Mouse (Mus musculus): ENCODE data around the gene Spint1.

The Spint1 gene

GRCm38 (mm10) chr2:119294411-119294810 lies 57.2 kb downstream of the Spint1 start:
- DNase-seq = no peak

GRCm38 (mm10) chr2:119296756-119297155 lies 59.6 kb downstream of the Spint1 start:
- no peak for DNase-seq

GRCm38 (mm10) chr2:119297506-119297905 lies 60.3 kb downstream of the Spint1 start:
- DNase-seq = no peak

GRCm38 (mm10) chr2:119298330-119298729 lies 61.2 kb downstream of the Spint1 start:
- DNase-seq = peak; percentile 71

- DNase-seq = no peak
These were observed 61.7 kb downstream of the Spint1 start for GRCm38 (mm10) chr2:119298839-119299238.

Data from thymus, postnatal 14 days (tissue).